Mouse (Mus musculus) cerebellum, postnatal 14 days (tissue): ENCODE results near the gene Ggcx.
"Not testable (repeated sequence)": the region's sequence is repeated elsewhere in the genome, so short reads cannot be mapped to it uniquely, and the experiment has no call there.

Experiments used
- DNase-seq, 2 experiments: peaks; one replicate each; pipeline ENCODE4 v3.0.0; 2021; ENCODE audit warnings: mixed read lengths in 2 of 2

Ggcx gene

DNA sequence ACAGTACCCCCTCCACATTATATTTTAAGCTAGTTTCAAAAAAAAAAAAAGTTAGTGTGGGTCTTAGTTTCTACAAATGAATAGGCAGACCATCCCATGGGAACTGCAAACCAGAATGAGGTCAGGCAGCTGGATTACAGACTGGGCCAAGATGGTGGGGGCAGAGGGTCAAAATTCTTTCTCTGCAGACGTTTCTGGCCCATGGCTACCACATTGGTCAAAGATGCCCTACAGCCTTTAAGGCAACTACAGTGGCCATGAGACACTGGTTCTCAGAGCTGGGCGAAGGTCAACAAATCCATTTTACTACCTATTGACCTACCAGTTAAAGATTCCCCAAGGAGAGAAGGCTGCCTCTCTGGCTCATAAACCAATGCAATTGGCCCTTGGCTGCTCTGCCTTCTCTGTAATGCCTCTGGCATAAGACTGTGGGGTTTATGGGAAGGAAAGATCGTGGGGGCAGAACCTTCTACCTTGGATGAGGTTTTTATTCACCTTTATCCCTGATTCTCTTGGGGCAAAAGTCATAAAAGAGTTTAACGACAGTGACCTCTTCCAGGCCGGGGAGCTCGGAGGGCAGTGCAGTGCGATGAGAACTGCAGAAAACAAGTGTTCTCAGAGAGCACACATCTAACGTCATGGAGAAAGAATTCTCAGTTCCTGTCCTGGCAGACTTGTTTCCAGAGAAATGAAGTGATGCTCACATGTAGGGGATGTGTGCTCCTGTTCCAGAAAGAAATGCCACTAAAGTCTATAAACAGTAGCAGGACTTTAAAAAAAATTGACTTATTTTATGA is 51.5 kb downstream of the Ggcx start:
- no peak for DNase-seq

DNA sequence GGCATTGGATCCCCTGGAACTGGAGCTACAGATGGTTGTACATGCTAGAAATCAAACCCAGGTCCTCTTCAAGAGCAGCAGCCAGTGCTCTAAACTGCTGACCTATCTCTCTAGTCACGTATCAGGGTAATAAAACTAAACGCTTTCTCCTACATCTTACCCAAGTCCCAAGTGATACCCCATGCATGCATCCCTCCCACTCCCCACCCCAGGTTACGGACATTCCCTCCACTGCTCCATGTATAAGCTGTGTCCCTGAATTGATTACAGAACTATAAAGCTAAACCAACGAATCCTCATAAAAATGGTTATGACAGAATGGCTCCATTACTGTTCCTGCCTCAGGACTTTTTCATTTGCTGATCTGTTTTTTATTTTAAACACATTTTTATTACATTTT is 52.1 kb downstream of the Ggcx start:
- no peak for DNase-seq

DNA sequence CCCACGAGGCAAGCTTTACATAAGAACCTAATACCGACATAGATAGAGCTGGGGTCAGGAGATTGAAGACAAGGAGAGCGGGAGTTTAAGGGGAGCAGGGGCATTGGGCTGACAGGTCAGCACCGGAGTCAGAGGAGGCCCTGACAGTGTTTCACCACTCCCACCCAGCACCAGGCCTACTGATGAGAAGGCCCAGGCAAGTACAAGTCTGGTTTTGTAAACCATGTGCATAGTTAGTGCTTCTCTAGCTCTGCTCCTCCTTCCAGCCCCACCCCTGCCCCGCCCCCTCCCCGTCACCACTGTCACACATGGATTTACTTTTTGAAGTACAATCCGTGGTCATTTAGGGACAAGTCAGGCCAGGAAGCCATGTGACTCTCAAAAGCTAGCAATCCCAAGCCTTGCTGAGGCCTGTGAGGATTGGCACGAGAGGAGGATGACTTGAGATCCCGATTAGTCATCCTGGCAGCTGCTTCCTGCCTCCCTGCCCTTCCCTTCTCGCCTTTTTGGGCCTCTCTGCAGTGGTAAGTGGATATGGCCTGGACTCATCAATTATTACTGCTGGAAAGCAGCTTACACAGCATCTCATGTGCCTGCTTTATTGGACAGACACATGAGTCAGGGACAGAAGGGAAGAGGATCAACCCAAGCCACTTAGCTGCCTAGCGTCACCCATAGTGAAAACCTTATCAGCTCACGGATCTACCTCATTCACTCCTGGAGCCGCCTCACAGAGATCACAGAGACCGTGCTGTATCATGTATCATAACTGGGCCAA is 59.3 kb downstream of the Ggcx start:
- DNase-seq = no peak

DNA sequence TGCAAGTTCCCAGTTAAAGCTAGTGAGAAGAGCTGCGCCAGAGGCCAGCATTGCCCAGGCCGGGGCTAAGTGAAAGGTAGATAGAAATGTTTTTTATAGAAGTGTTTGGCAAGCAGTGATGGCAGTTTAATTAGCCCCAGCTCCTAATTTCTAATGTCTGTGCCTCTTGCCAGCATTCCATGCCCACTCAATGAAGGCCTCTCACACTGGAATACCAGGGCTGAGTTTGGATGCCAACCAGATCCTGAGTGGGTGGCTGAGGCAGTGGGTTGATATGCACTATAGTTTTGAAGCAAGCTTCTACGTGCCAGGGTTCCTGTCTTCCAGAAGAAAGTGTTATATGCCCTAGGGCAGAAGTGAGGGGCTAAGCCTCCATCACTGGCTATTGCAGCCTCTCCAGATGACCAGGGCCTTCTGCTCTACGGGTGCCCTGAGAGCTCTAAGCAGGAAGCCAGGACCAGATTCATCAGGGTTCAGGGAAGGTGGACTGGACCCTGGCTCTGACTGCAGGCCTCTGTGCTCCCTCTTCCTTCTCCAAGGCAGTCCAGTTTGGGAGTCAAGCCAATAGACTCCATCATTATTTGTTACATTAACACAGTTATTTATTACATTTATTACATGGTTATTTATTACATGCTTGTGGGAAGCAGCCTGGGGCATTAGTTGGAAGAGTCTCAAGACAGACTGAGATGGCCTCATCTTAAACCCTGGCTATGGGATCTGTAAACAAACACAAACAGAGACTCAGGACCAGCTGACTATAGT is 61.3 kb downstream of the Ggcx start:
- DNase-seq = no peak

DNA sequence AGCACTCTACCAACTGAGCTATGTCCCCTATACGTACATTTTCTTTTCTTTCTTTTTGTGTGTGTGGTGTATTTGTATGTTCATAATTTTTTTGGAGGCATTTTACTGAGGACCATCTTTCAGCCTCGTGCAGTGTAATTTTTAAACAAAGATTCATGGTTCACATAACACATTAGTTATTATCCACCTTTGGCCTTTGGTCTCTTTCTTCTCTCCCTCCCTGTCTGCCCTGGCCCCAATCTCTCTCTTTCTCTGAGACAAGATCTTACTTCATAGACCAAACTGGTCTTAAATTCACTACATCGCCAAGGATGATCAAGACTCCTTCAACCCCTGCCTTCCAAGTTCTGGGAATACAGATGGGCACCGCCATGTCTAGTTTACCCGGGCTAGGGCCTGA is 62.7 kb downstream of the Ggcx start:
- no peak for DNase-seq

DNA sequence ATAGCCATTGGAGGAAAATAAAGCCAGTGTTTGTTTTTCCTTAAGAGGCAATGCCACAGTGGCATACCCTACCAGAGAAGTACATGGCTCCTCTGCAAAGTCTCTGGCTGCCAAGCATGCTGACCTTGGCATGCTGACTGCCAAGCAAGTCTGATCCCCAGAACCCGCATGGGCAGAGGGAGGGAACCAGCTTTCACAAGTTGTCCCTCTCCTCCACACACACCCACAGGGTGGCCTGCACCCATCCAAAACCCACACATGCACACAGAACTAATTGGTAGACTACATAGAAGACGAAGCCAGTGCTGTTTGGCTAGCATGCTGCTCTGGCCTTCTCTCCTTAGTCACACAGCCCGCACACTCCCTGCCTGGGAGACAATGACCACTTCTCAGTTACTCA is 63.5 kb downstream of the Ggcx start:
- no peak for DNase-seq

DNA sequence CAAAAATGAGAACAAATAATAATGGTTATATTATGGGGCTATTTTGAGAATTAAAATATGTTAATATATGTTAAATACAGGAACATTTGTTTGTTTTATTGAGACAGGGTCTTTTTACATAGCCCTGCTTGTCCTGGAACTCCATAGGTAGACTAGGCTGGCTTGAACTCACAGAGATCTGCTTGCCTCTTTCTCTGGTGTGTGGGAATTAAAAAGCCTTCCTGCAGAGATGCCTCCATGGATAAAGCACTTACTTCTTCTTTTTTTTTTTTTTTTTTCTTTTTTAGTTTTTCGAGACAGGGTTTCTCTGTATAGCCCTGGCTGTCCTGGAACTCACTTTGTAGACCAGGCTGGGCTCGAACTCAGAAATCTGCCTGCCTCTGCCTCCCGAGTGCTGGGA is 64.6 kb downstream of the Ggcx start:
- DNase-seq = not testable (repeated sequence)

DNA sequence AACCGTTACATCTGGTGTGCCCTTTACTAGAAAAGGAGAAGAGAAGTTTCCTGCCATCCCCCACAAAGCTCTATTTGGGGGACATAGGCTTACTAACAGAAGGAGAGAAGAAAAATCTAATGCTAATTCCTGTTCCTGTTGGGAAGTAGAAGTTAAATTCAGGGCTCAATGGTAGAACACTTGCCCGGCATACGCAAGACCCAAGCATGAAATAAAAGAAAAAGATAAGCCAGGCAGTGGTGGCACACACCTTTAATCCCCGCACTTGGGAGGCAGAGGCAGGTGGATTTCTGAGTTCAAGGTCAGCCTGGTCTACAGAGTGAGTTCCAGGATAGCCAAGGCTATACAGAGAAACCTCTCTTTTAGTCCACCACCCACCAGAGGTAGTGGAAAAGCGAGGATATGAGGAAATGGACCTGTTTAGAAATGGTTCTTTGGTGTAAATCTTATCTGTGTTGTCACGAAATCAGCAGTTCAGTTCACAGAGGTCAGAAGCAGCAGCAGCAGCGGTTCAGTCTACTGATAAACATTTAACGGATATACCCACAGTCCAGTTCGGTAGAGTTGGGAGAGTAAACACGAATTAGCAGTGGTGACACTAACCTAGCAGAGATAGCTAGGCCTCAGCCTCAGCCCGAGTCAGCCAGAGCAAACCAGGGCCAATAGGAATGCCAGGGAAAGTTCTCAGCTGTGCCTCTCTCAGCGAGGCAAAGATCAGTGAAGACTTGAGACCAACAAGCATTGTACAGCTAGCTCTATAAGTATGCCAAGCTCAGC is 65.7 kb downstream of the Ggcx start:
- DNase-seq = no peak

DNA sequence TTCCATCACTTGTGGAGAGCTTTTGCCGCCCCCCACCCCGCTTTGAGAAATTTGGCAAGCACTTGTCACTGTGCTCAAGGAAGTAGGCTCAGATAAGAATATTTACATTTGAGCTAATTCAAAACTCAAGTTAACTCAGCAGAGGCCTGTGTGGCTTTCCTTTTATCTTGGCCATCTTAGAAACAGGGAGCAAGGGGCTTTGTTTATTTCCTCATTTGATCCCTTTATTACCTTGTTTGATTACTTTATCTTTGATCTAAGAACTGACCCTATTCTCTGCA is 66.3 kb downstream of the Ggcx start:
- no peak for DNase-seq
